Mouse (Mus musculus): ENCODE data around the gene Nostrin. TPM values are rescaled to one million over a fixed set of nuclear protein-coding genes. Genes with fewer than 3 reads are reported as not detected.

Nostrin gene
- polyA plus RNA-seq, 1 experiment from 2014 or later, result 24.1 TPM

DNA sequence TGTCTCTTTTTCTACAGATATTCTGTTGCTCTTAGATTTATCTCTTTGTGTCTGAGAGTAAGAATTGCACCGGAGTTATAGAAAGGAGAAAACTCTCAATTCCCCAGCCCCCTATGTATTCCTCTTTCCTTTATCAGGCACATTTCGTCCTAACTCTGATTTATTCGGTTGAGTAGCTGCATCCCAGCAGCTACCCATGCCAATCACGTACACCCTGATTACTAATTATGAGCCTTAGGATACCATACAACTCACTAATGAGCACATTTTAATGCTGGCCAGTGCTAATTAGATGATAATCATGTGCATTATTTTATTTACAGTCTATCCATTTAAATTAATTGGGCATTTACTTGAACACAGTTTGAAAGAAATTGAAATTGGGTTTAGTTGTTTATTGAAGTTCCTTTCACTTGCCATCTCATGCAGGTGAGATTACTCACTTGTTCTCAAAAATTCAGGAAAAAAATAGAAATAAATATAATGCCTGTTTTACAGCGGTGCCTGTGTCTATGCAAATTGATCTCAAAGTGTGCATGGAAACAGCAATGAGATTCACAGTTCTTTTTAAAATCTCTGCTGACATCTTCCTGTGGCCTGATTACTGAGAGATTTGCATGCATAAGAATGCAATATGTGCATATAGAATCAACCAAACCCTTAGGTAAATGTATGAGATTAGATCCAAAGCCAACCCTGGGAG lies 99.5 kb downstream of the Nostrin start:
- H3K79me2 ChIP-seq (ENCODE audit: inconsistent target), result no peaks in the 10 kb centered on the region
- H3K27ac ChIP-seq, result no peak overlapping the region
- H3K4me3 ChIP-seq (ENCODE audit: inconsistent target), result no peak overlapping the region
- WGBS (ENCODE audit: missing documents), result 95% methylated on average over 5 of the region's 5 CpGs
- no peaks in the 10 kb centered on the region for H3K36me3 ChIP-seq (ENCODE audit: inconsistent target)

Other genes starting within 250 kb of the Nostrin start
- 3.3 to 24.7 TPM (median 19.3 TPM) in 3 replicates for gene Spc25, start 70.4 kb downstream of the Nostrin start, polyA plus RNA-seq (2018)
- gene G6pc2, start 75.3 kb downstream of the Nostrin start, polyA plus RNA-seq (2018), result not detected in 3 replicates
- not detected in 3 replicates for gene Abcb11, start 206.8 kb downstream of the Nostrin start, polyA plus RNA-seq (2018)
- 2.0 to 8.4 TPM (median 3.7 TPM) in 3 replicates for gene Dhrs9, start 244.6 kb downstream of the Nostrin start, polyA plus RNA-seq (2018)